Mouse (Mus musculus): ENCODE data around the gene Fto. TPM values are rescaled to one million over a fixed set of nuclear protein-coding genes. Genes with fewer than 3 reads are reported as not detected.

The Fto gene
- polyA plus RNA-seq, 1 experiment from 2014 or later = 113 TPM

GRCm38 (mm10) chr8:91592436-91593105 is 279.2 kb downstream of the Fto start:
- no peak for ATAC-seq (ENCODE audit: insufficient read depth, low FRiP score, low TSS enrichment)
- no peaks in the 10 kb centered on the region for H3K36me3 ChIP-seq (ENCODE audit: control insufficient read depth, insufficient read depth, low read length)

GRCm38 (mm10) chr8:91593202-91593781 is 280.0 kb downstream of the Fto start:
- no peaks in the 10 kb centered on the region for H3K27me3 ChIP-seq (ENCODE audit: control insufficient read depth, insufficient read depth, low read length)
- H3K9ac ChIP-seq (ENCODE audit: low read length) = no peak overlapping the region
- H3K4me3 ChIP-seq (ENCODE audit: low read depth, low read length) = no peak overlapping the region
- WGBS = 56% methylated on average over 12 of the region's 12 CpGs
- H3K4me2 ChIP-seq (ENCODE audit: low read depth) = no peak overlapping the region
- H3K9me3 ChIP-seq (ENCODE audit: control insufficient read depth, low read length) = no peaks in the 10 kb centered on the region
- no peaks in the 10 kb centered on the region for H3K36me3 ChIP-seq (ENCODE audit: control insufficient read depth, insufficient read depth, low read length)
- H3K4me1 ChIP-seq (ENCODE audit: control insufficient read depth, insufficient read depth, low read length) = peaks cover 11% of the 10 kb centered on the region
- DNase-seq (ENCODE audit: low spot score) (no peak), ATAC-seq (ENCODE audit: insufficient read depth, low FRiP score, low TSS enrichment) (no peak)
- H3K27ac ChIP-seq (ENCODE audit: low read depth, low read length) = no peak overlapping the region

More at GRCm38 (mm10) chr8:91592436-91593105, 279.2 kb downstream of the Fto start:
- Histone ChIP-seq H3K27ac (ENCODE audit: low read depth, low read length) (no peak overlapping the region; the same call in 1 of the 2 replicates), H3K9me3 (ENCODE audit: control insufficient read depth, low read length) (no peaks in the 10 kb centered on the region), H3K27me3 (ENCODE audit: control insufficient read depth, insufficient read depth, low read length) (no peaks in the 10 kb centered on the region), H3K9ac (ENCODE audit: low read length) (no peak overlapping the region), H3K4me2 (ENCODE audit: low read depth) (no peak overlapping the region), H3K4me3 (ENCODE audit: low read depth, low read length) (no peak overlapping the region), H3K4me1 (ENCODE audit: control insufficient read depth, insufficient read depth, low read length) (peaks cover 11% of the 10 kb centered on the region)
- DNase-seq (ENCODE audit: low spot score) = no peak
- WGBS = 18% methylated on average over 10 of the region's 10 CpGs

GRCm38 (mm10) chr8:91599349-91599837 is 286.1 kb downstream of the Fto start:
- WGBS = 24% methylated on average over 14 of the region's 14 CpGs
- Histone ChIP-seq H3K4me1 (ENCODE audit: control insufficient read depth, insufficient read depth, low read length) (peaks cover 6% of the 10 kb centered on the region; the same call in 1 of the 2 replicates), H3K9me3 (ENCODE audit: control insufficient read depth, low read length) (no peaks in the 10 kb centered on the region), H3K27ac (ENCODE audit: low read depth, low read length) (no peak overlapping the region), H3K9ac (ENCODE audit: low read length) (no peak overlapping the region), H3K36me3 (ENCODE audit: control insufficient read depth, insufficient read depth, low read length) (no peaks in the 10 kb centered on the region), H3K4me3 (ENCODE audit: low read depth, low read length) (no peak overlapping the region), H3K4me2 (ENCODE audit: low read depth) (no peak overlapping the region), H3K27me3 (ENCODE audit: control insufficient read depth, insufficient read depth, low read length) (no peaks in the 10 kb centered on the region)
- ATAC-seq (ENCODE audit: insufficient read depth, low FRiP score, low TSS enrichment) (no peak), DNase-seq (ENCODE audit: low spot score) (peak; percentile 11)

GRCm38 (mm10) chr8:91603751-91604150 is 290.4 kb downstream of the Fto start:
- H3K36me3 ChIP-seq (ENCODE audit: control insufficient read depth, insufficient read depth, low read length) = no peaks in the 10 kb centered on the region
- WGBS = 95% methylated on average over 9 of the region's 9 CpGs
- no peak overlapping the region for H3K4me3 ChIP-seq (ENCODE audit: low read depth, low read length)
- no peak for DNase-seq (ENCODE audit: low spot score)
- H3K9ac ChIP-seq (ENCODE audit: low read length) = no peak overlapping the region
- no peak for ATAC-seq (ENCODE audit: insufficient read depth, low FRiP score, low TSS enrichment)
- no peaks in the 10 kb centered on the region for H3K27me3 ChIP-seq (ENCODE audit: control insufficient read depth, insufficient read depth, low read length)
- no peak overlapping the region for H3K4me2 ChIP-seq (ENCODE audit: low read depth)
- H3K9me3 ChIP-seq (ENCODE audit: control insufficient read depth, low read length) = no peaks in the 10 kb centered on the region
- H3K27ac ChIP-seq (ENCODE audit: low read depth, low read length) = no peak overlapping the region
- peaks cover 6% of the 10 kb centered on the region; the same call in 1 of the 2 replicates for H3K4me1 ChIP-seq (ENCODE audit: control insufficient read depth, insufficient read depth, low read length)

GRCm38 (mm10) chr8:91605901-91606300 is 292.6 kb downstream of the Fto start:
- WGBS = 83% methylated on average over 8 of the region's 8 CpGs
- ATAC-seq (ENCODE audit: insufficient read depth, low FRiP score, low TSS enrichment) (no peak), DNase-seq (ENCODE audit: low spot score) (no peak)
- Histone ChIP-seq H3K36me3 (ENCODE audit: control insufficient read depth, insufficient read depth, low read length) (no peaks in the 10 kb centered on the region), H3K4me1 (ENCODE audit: control insufficient read depth, insufficient read depth, low read length) (peaks cover 3% of the 10 kb centered on the region; the same call in 1 of the 2 replicates), H3K9ac (ENCODE audit: low read length) (no peak overlapping the region), H3K4me3 (ENCODE audit: low read depth, low read length) (no peak overlapping the region), H3K4me2 (ENCODE audit: low read depth) (no peak overlapping the region), H3K27me3 (ENCODE audit: control insufficient read depth, insufficient read depth, low read length) (0 out of 2 replicates have a peak, but pooled peaks cover under 1% of the 10 kb centered on the region), H3K27ac (ENCODE audit: low read depth, low read length) (no peak overlapping the region), H3K9me3 (ENCODE audit: control insufficient read depth, low read length) (no peaks in the 10 kb centered on the region)

GRCm38 (mm10) chr8:91607091-91607490 is 293.8 kb downstream of the Fto start:
- no peak for ATAC-seq (ENCODE audit: insufficient read depth, low FRiP score, low TSS enrichment)
- Histone ChIP-seq H3K4me3 (ENCODE audit: low read depth, low read length) (no peak overlapping the region), H3K27ac (ENCODE audit: low read depth, low read length) (no peak overlapping the region), H3K4me1 (ENCODE audit: control insufficient read depth, insufficient read depth, low read length) (peaks cover 15% of the 10 kb centered on the region), H3K27me3 (ENCODE audit: control insufficient read depth, insufficient read depth, low read length) (0 out of 2 replicates have a peak, but pooled peaks cover 2% of the 10 kb centered on the region), H3K36me3 (ENCODE audit: control insufficient read depth, insufficient read depth, low read length) (no peaks in the 10 kb centered on the region), H3K9me3 (ENCODE audit: control insufficient read depth, low read length) (no peaks in the 10 kb centered on the region), H3K9ac (ENCODE audit: low read length) (no peak overlapping the region), H3K4me2 (ENCODE audit: low read depth) (no peak overlapping the region)
- no peak for DNase-seq (ENCODE audit: low spot score)
- 92% methylated on average over 5 of the region's 5 CpGs for WGBS

GRCm38 (mm10) chr8:91611191-91611590 is 297.9 kb downstream of the Fto start:
- Histone ChIP-seq H3K9ac (ENCODE audit: low read length) (no peak overlapping the region), H3K4me3 (ENCODE audit: low read depth, low read length) (no peak overlapping the region), H3K4me1 (ENCODE audit: control insufficient read depth, insufficient read depth, low read length) (peaks cover 37% of the 10 kb centered on the region), H3K27ac (ENCODE audit: low read depth, low read length) (no peak overlapping the region), H3K27me3 (ENCODE audit: control insufficient read depth, insufficient read depth, low read length) (0 out of 2 replicates have a peak, but pooled peaks cover 2% of the 10 kb centered on the region), H3K36me3 (ENCODE audit: control insufficient read depth, insufficient read depth, low read length) (no peaks in the 10 kb centered on the region), H3K4me2 (ENCODE audit: low read depth) (no peak overlapping the region), H3K9me3 (ENCODE audit: control insufficient read depth, low read length) (no peaks in the 10 kb centered on the region)
- no peak for DNase-seq (ENCODE audit: low spot score)
- WGBS = 60% methylated on average over 7 of the region's 7 CpGs
- ATAC-seq (ENCODE audit: insufficient read depth, low FRiP score, low TSS enrichment) = no peak

- peaks cover 37% of the 10 kb centered on the region for H3K4me1 ChIP-seq (ENCODE audit: control insufficient read depth, insufficient read depth, low read length)
- H3K36me3 ChIP-seq (ENCODE audit: control insufficient read depth, insufficient read depth, low read length) = no peaks in the 10 kb centered on the region
- ATAC-seq (ENCODE audit: insufficient read depth, low FRiP score, low TSS enrichment) (peak; percentile 53; the same call in 1 of the 2 replicates), DNase-seq (ENCODE audit: low spot score) (no peak)
- no peaks in the 10 kb centered on the region for H3K9me3 ChIP-seq (ENCODE audit: control insufficient read depth, low read length)
- WGBS = 46% methylated on average over 14 of the region's 14 CpGs
- H3K27me3 ChIP-seq (ENCODE audit: control insufficient read depth, insufficient read depth, low read length) = 0 out of 2 replicates have a peak, but pooled peaks cover 2% of the 10 kb centered on the region
- H3K4me3 ChIP-seq (ENCODE audit: low read depth, low read length) = no peak overlapping the region
- no peak overlapping the region for H3K9ac ChIP-seq (ENCODE audit: low read length)
- H3K27ac ChIP-seq (ENCODE audit: low read depth, low read length) = 0 out of 2 replicates have a peak overlapping the region, but pooled peaks have one; percentile 1
- H3K4me2 ChIP-seq (ENCODE audit: low read depth) = no peak overlapping the region
Measured at GRCm38 (mm10) chr8:91611723-91612362, 298.5 kb downstream of the Fto start.

Data from neural tube, embryonic 11.5 days (tissue).